Mouse (Mus musculus): ENCODE results near the gene Eng. TPM values are rescaled to one million over a fixed set of nuclear protein-coding genes. Genes with fewer than 3 reads are reported as not detected.

The Eng gene
- polyA plus RNA-seq, 1 experiment, result 31.6 TPM

- Histone ChIP-seq H3K27me3 (ENCODE audit: control insufficient read depth, insufficient read depth, low read length) (no peaks in the 10 kb centered on the region), H3K27ac (ENCODE audit: insufficient read depth, low read length) (no peak overlapping the region), H3K4me3 (replicated peaks; ENCODE audit: insufficient read depth, low read depth, low read length) (no peak overlapping the region), H3K4me1 (ENCODE audit: control insufficient read depth, insufficient read depth, low read length) (no peaks in the 10 kb centered on the region)
- no peak for DNase-seq
- 90% methylated on average over 3 of the region's 3 CpGs for WGBS
- TF ChIP-seq CTCF (IDR thresholded peaks at IDR 0.05; ENCODE audit: borderline replicate concordance, insufficient read depth, low read depth, low read length) (no peak), POLR2A (IDR thresholded peaks at IDR 0.05; ENCODE audit: borderline replicate concordance, insufficient read depth, low read length) (no peak)
Measured at GRCm38 (mm10) chr2:32676821-32677220, 30.4 kb downstream of the Eng start.

- no peak overlapping the region for H3K27ac ChIP-seq (ENCODE audit: insufficient read depth, low read length)
- no peak overlapping the region for H3K4me3 ChIP-seq (replicated peaks; ENCODE audit: insufficient read depth, low read depth, low read length)
- H3K4me1 ChIP-seq (ENCODE audit: control insufficient read depth, insufficient read depth, low read length), result no peaks in the 10 kb centered on the region
- TF ChIP-seq POLR2A (IDR thresholded peaks at IDR 0.05; ENCODE audit: borderline replicate concordance, insufficient read depth, low read length) (no peak), CTCF (IDR thresholded peaks at IDR 0.05; ENCODE audit: borderline replicate concordance, insufficient read depth, low read depth, low read length) (no peak)
- 94% methylated on average over 7 of the region's 7 CpGs for WGBS
- DNase-seq, result no peak
- no peaks in the 10 kb centered on the region for H3K27me3 ChIP-seq (ENCODE audit: control insufficient read depth, insufficient read depth, low read length)
Measured at GRCm38 (mm10) chr2:32677683-32678082, 31.3 kb downstream of the Eng start.

- Histone ChIP-seq H3K4me1 (ENCODE audit: control insufficient read depth, insufficient read depth, low read length) (no peaks in the 10 kb centered on the region), H3K4me3 (replicated peaks; ENCODE audit: insufficient read depth, low read depth, low read length) (no peak overlapping the region), H3K27me3 (ENCODE audit: control insufficient read depth, insufficient read depth, low read length) (no peaks in the 10 kb centered on the region), H3K27ac (ENCODE audit: insufficient read depth, low read length) (no peak overlapping the region)
- WGBS, result 26% methylated on average over 7 of the region's 7 CpGs
- DNase-seq, result no peak
- TF ChIP-seq CTCF (IDR thresholded peaks at IDR 0.05; ENCODE audit: borderline replicate concordance, insufficient read depth, low read depth, low read length) (no peak), POLR2A (IDR thresholded peaks at IDR 0.05; ENCODE audit: borderline replicate concordance, insufficient read depth, low read length) (no peak)
Measured at GRCm38 (mm10) chr2:32680051-32680451, 33.7 kb downstream of the Eng start.

- no peak for DNase-seq
- TF ChIP-seq CTCF (IDR thresholded peaks at IDR 0.05; ENCODE audit: borderline replicate concordance, insufficient read depth, low read depth, low read length) (no peak), POLR2A (IDR thresholded peaks at IDR 0.05; ENCODE audit: borderline replicate concordance, insufficient read depth, low read length) (no peak)
- H3K4me1 ChIP-seq (ENCODE audit: control insufficient read depth, insufficient read depth, low read length), result no peaks in the 10 kb centered on the region
- H3K27ac ChIP-seq (ENCODE audit: insufficient read depth, low read length), result no peak overlapping the region
- WGBS, result 79% methylated on average over 19 of the region's 19 CpGs
- no peaks in the 10 kb centered on the region for H3K27me3 ChIP-seq (ENCODE audit: control insufficient read depth, insufficient read depth, low read length)
- no peak overlapping the region for H3K4me3 ChIP-seq (replicated peaks; ENCODE audit: insufficient read depth, low read depth, low read length)
Measured at GRCm38 (mm10) chr2:32680961-32681650, 34.7 kb downstream of the Eng start.

- H3K4me1 ChIP-seq (ENCODE audit: control insufficient read depth, insufficient read depth, low read length), result no peaks in the 10 kb centered on the region
- H3K4me3 ChIP-seq (replicated peaks; ENCODE audit: insufficient read depth, low read depth, low read length), result no peak overlapping the region
- H3K27ac ChIP-seq (ENCODE audit: insufficient read depth, low read length), result no peak overlapping the region
- WGBS, result 46% methylated on average over 6 of the region's 6 CpGs
- H3K27me3 ChIP-seq (ENCODE audit: control insufficient read depth, insufficient read depth, low read length), result no peaks in the 10 kb centered on the region
- TF ChIP-seq CTCF (IDR thresholded peaks at IDR 0.05; ENCODE audit: borderline replicate concordance, insufficient read depth, low read depth, low read length), result no peak
- no peak for TF ChIP-seq POLR2A (IDR thresholded peaks at IDR 0.05; ENCODE audit: borderline replicate concordance, insufficient read depth, low read length)
- no peak for DNase-seq
Measured at GRCm38 (mm10) chr2:32681754-32682153, 35.4 kb downstream of the Eng start.

- Histone ChIP-seq H3K27me3 (ENCODE audit: control insufficient read depth, insufficient read depth, low read length) (no peaks in the 10 kb centered on the region), H3K4me1 (ENCODE audit: control insufficient read depth, insufficient read depth, low read length) (no peaks in the 10 kb centered on the region), H3K4me3 (replicated peaks; ENCODE audit: insufficient read depth, low read depth, low read length) (no peak overlapping the region), H3K27ac (ENCODE audit: insufficient read depth, low read length) (no peak overlapping the region)
- TF ChIP-seq POLR2A (IDR thresholded peaks at IDR 0.05; ENCODE audit: borderline replicate concordance, insufficient read depth, low read length) (no peak), CTCF (IDR thresholded peaks at IDR 0.05; ENCODE audit: borderline replicate concordance, insufficient read depth, low read depth, low read length) (no peak)
- WGBS, result 69% methylated on average over 14 of the region's 14 CpGs
- no peak for DNase-seq
Measured at GRCm38 (mm10) chr2:32682721-32683417, 36.5 kb downstream of the Eng start.

GRCm38 (mm10) chr2:32683701-32684100 lies 37.3 kb downstream of the Eng start:
- Histone ChIP-seq H3K27me3 (ENCODE audit: control insufficient read depth, insufficient read depth, low read length) (no peaks in the 10 kb centered on the region), H3K27ac (ENCODE audit: insufficient read depth, low read length) (no peak overlapping the region), H3K4me3 (replicated peaks; ENCODE audit: insufficient read depth, low read depth, low read length) (no peak overlapping the region), H3K4me1 (ENCODE audit: control insufficient read depth, insufficient read depth, low read length) (no peaks in the 10 kb centered on the region)
- TF ChIP-seq POLR2A (IDR thresholded peaks at IDR 0.05; ENCODE audit: borderline replicate concordance, insufficient read depth, low read length) (no peak), CTCF (IDR thresholded peaks at IDR 0.05; ENCODE audit: borderline replicate concordance, insufficient read depth, low read depth, low read length) (no peak)
- 90% methylated on average over 10 of the region's 10 CpGs for WGBS
- DNase-seq, result no peak
